Mouse (Mus musculus): Measurements from ENCODE around the gene Thbs3. TPM values are rescaled to one million over a fixed set of nuclear protein-coding genes. Genes with fewer than 3 reads are reported as not detected.

Gene Thbs3
- polyA plus RNA-seq, 1 experiment from 2014 or later: 1.3 TPM

DNA sequence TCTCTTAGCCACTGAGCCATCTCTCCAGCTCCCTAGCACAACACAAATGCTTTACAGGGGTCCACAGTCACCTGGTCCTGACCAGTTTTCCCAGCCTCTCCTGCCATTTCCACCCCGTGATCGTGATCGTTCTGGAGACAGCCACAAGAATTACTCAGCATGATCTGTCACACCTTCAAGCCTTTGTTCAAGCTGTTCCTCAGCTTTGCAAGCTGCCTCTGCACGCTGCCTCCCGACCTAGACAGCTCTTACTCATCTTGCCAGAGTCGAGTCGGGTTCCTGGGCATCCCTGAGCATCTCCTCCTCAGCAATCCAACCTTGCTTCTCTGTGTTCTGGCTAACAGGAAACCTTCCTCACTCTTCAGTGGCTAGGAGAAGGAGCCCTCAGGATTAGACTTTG is 44.1 kb downstream of the Thbs3 start, which contains the start of gene Dpm3:
Gene Dpm3 (plus strand): TSS at position 283 of the 400 bp plus-strand sequence.
- Histone ChIP-seq H3K9ac (replicated peaks) (no peak within 1 kb of the TSS), H3K4me3 (ENCODE audit: low read depth, low read length) (no peak within 1 kb of the TSS), H3K4me2 (ENCODE audit: low read depth, low read length) (no peak within 1 kb of the TSS), H3K27me3 (ENCODE audit: insufficient read depth, low read length) (no peaks in the 10 kb centered on the region), H3K9me3 (ENCODE audit: low read length) (no peaks in the 10 kb centered on the region), H3K27ac (ENCODE audit: low read depth) (no peak within 1 kb of the TSS), H3K36me3 (replicated peaks; ENCODE audit: insufficient read depth, low read length) (no peaks in the 10 kb centered on the region), H3K4me1 (ENCODE audit: insufficient read depth) (no peaks in the 10 kb centered on the region)
- WGBS (ENCODE audit: insufficient replicate concordance): 52% methylated on average over 7 of the region's 7 CpGs
- no peak for ATAC-seq
- DNase-seq: no peak
- TF ChIP-seq EP300 (IDR thresholded peaks at IDR 0.05; ENCODE audit: low read depth): no peak
- no peak for TF ChIP-seq CTCF (IDR thresholded peaks at IDR 0.05; ENCODE audit: low read depth)

DNA sequence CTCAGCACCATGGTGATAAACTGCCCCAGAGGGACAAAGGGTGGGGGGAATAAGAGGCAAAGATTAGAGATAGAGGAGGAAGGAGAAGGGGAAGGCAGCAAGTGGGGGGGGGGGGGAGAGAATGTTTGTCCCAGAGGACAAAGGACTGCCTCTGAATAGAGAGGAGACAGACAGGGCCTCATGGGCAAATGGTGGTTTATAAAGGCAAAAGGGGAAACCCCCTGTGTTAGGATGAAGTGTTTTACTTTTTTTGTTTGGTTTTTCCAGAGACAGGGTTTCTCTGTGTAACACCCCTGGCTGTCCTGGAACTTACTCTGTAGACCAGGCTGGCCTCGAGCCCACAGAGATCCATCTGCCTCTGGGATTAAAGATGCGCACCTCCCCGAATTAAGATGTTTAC is 45.2 kb downstream of the Thbs3 start:
- no peak for ATAC-seq

DNA sequence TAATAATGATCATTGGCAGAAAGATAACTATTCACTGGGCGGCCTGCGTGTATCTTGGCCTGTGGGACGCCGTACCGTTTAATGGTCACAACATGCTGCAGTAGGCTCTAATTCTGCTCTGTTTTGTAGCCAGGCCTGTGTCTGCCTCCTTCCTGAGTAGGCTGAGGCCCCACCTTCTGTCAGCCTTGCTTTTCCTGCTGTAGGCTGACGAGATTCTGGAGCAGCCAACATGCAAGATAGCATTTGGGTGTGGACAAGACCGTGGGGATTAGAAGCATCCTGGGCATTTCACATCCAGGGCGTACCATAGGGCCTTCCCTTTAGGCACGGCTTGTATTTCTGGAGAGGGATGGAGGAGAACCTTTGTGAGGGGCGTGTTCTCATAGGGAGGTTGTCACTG is 47.4 kb downstream of the Thbs3 start:
- DNase-seq: no peak
- TF ChIP-seq CTCF (IDR thresholded peaks at IDR 0.05; ENCODE audit: low read depth) (no peak), EP300 (IDR thresholded peaks at IDR 0.05; ENCODE audit: low read depth) (no peak)
- 47% methylated on average over 10 of the region's 10 CpGs for WGBS (ENCODE audit: insufficient replicate concordance)

More for the DNA sequence above, 45.2 kb downstream of the Thbs3 start:
- Histone ChIP-seq H3K36me3 (replicated peaks; ENCODE audit: insufficient read depth, low read length) (no peaks in the 10 kb centered on the region), H3K4me1 (ENCODE audit: insufficient read depth) (no peaks in the 10 kb centered on the region), H3K27me3 (ENCODE audit: insufficient read depth, low read length) (no peaks in the 10 kb centered on the region), H3K9ac (replicated peaks) (no peak overlapping the region), H3K27ac (ENCODE audit: low read depth) (no peak overlapping the region), H3K9me3 (ENCODE audit: low read length) (no peaks in the 10 kb centered on the region), H3K4me2 (ENCODE audit: low read depth, low read length) (no peak overlapping the region), H3K4me3 (ENCODE audit: low read depth, low read length) (no peak overlapping the region)
- no peak for DNase-seq
- no peak for TF ChIP-seq CTCF (IDR thresholded peaks at IDR 0.05; ENCODE audit: low read depth)
- no peak for TF ChIP-seq EP300 (IDR thresholded peaks at IDR 0.05; ENCODE audit: low read depth)
- WGBS (ENCODE audit: insufficient replicate concordance): 78% methylated on average over 3 of the region's 3 CpGs

DNA sequence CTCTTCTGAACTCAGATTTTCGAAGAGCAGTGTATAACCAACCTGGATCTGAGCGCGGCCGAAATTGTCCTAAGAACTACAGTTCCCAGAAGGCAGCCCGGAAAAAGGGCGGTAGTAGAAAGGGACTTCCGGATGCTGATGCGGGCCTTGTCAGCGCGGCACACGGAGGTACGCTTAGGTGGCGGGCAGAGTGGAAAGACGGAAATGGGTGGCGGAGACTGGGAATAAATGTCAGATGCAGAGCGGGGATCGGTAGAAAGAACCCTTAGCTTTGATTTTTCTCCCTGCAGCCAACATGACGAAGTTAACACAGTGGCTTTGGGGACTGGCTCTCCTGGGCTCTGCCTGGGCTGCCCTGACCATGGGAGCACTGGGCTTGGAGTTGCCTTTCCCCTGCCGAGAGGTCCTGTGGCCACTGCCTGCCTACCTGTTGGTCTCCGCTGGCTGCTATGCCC is 51.5 kb downstream of the Thbs3 start:
- 0% methylated on average over 20 of the region's 20 CpGs for WGBS (ENCODE audit: insufficient replicate concordance)
- ATAC-seq (peak; percentile 86), DNase-seq (peak; percentile 79)
- Histone ChIP-seq H3K9me3 (ENCODE audit: low read length) (no peaks in the 10 kb centered on the region), H3K36me3 (replicated peaks; ENCODE audit: insufficient read depth, low read length) (peaks cover 4% of the 10 kb centered on the region; the same call in 1 of the 2 replicates), H3K4me3 (ENCODE audit: low read depth, low read length) (peak overlapping the region; percentile 72), H3K4me2 (ENCODE audit: low read depth, low read length) (peak overlapping the region; percentile 91), H3K27ac (ENCODE audit: low read depth) (0 out of 2 replicates have a peak overlapping the region, but pooled peaks have one; percentile 30), H3K4me1 (ENCODE audit: insufficient read depth) (peaks cover 20% of the 10 kb centered on the region), H3K27me3 (ENCODE audit: insufficient read depth, low read length) (no peaks in the 10 kb centered on the region), H3K9ac (replicated peaks) (peak overlapping the region; percentile 86)
- TF ChIP-seq CTCF (IDR thresholded peaks at IDR 0.05; ENCODE audit: low read depth) (no peak), EP300 (IDR thresholded peaks at IDR 0.05; ENCODE audit: low read depth) (0 out of 2 replicates have a peak, but pooled peaks have one; percentile 22)

More for the DNA sequence above, 47.4 kb downstream of the Thbs3 start:
- Histone ChIP-seq H3K36me3 (replicated peaks; ENCODE audit: insufficient read depth, low read length) (no peaks in the 10 kb centered on the region), H3K27me3 (ENCODE audit: insufficient read depth, low read length) (no peaks in the 10 kb centered on the region), H3K4me1 (ENCODE audit: insufficient read depth) (peaks cover 9% of the 10 kb centered on the region), H3K27ac (ENCODE audit: low read depth) (no peak overlapping the region), H3K9ac (replicated peaks) (no peak overlapping the region), H3K9me3 (ENCODE audit: low read length) (no peaks in the 10 kb centered on the region), H3K4me2 (ENCODE audit: low read depth, low read length) (no peak overlapping the region), H3K4me3 (ENCODE audit: low read depth, low read length) (no peak overlapping the region)
- ATAC-seq: no peak

DNA sequence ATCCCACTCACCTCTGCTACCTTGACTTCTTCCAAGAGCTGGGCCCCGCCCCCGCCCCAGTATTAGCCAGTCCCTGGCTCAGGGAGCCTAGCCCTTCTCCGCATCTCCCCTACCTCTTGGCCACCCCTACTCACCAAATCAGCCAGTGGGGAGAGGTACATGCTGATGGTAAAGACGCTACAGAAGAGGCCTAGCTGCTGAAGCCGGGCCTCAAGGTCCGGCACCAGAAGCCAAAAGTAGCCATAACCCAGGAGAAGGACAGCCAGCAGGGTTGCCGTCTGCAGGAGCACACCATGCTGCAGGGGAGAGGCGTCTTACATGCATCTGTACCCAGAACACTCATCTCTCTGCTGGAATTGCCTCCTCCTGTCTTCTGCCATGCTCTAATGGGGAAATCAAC is 53.9 kb downstream of the Thbs3 start:
- ATAC-seq (no peak), DNase-seq (no peak)
- no peak for TF ChIP-seq EP300 (IDR thresholded peaks at IDR 0.05; ENCODE audit: low read depth)
- TF ChIP-seq CTCF (IDR thresholded peaks at IDR 0.05; ENCODE audit: low read depth): no peak
- Histone ChIP-seq H3K36me3 (replicated peaks; ENCODE audit: insufficient read depth, low read length) (peaks cover 18% of the 10 kb centered on the region), H3K9me3 (ENCODE audit: low read length) (no peaks in the 10 kb centered on the region), H3K27ac (ENCODE audit: low read depth) (no peak overlapping the region), H3K4me3 (ENCODE audit: low read depth, low read length) (no peak overlapping the region), H3K9ac (replicated peaks) (no peak overlapping the region), H3K4me1 (ENCODE audit: insufficient read depth) (peaks cover 20% of the 10 kb centered on the region), H3K27me3 (ENCODE audit: insufficient read depth, low read length) (no peaks in the 10 kb centered on the region), H3K4me2 (ENCODE audit: low read depth, low read length) (peak overlapping the region; percentile 75; the same call in 1 of the 2 replicates)
- WGBS (ENCODE audit: insufficient replicate concordance): 78% methylated on average over 8 of the region's 8 CpGs

DNA sequence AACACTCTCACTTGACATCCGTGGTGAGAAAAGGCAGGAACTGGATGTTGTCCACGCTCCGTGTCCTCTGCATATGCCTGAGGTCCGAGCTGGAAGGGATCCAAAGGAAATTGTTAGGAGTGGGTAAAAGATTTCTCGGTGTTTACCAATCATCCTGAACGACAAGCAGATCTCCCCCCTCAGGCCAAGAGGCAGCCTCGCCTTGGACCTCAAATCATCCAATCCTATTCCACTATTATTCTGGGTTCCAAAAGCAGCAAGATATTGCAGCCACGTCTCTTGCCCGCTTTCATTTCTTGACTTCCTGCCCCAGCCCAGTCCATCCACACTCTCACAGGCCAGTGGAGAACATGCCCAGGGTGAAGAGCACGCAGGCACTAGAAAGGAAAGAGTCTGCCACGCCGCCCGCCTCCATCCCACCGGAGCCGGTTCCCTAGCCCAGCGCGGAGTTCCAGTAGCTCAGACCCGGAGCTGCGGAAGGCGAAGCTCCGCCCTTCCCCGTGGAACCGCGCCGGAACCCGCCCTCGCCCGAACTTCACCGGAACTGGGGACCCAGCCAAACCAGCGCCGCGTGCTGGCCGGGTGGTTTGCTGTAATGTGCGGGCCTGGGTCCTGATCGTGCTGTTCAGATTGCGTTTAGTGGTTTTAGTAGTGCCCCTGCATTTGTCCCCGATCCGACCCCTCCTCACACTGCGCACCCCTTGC is 55.2 kb downstream of the Thbs3 start, which contains the start of gene Slc50a1:
Gene Slc50a1 (minus strand): TSS at position 520 of the 705 bp plus-strand sequence.
- peak; percentile 57 for TF ChIP-seq CTCF (IDR thresholded peaks at IDR 0.05; ENCODE audit: low read depth)
- TF ChIP-seq EP300 (IDR thresholded peaks at IDR 0.05; ENCODE audit: low read depth): no peak; the same call in 1 of the 2 replicates
- peak within 1 kb of the TSS; percentile 65 for H3K9ac ChIP-seq (replicated peaks)
- H3K4me2 ChIP-seq (ENCODE audit: low read depth, low read length): peak within 1 kb of the TSS; percentile 75
- H3K4me1 ChIP-seq (ENCODE audit: insufficient read depth): peaks cover 20% of the 10 kb centered on the region
- peaks cover 18% of the 10 kb centered on the region for H3K36me3 ChIP-seq (replicated peaks; ENCODE audit: insufficient read depth, low read length)
- peak within 1 kb of the TSS; percentile 67 for H3K4me3 ChIP-seq (ENCODE audit: low read depth, low read length)
- 2% methylated on average over 37 of the region's 39 CpGs for WGBS (ENCODE audit: insufficient replicate concordance)
- peak; percentile 84 for DNase-seq
- no peaks in the 10 kb centered on the region for H3K27me3 ChIP-seq (ENCODE audit: insufficient read depth, low read length)
- H3K9me3 ChIP-seq (ENCODE audit: low read length): no peaks in the 10 kb centered on the region
- peak within 1 kb of the TSS; percentile 69; the same call in 1 of the 2 replicates for H3K27ac ChIP-seq (ENCODE audit: low read depth)
- peak; percentile 60 for ATAC-seq
